Mouse (Mus musculus) lung, postnatal 10 days (tissue): ENCODE results near the gene Dok5.

Experiments
- DNase-seq: peaks from one replicate; pipeline ENCODE4 v3.0.0; 2021

Gene Dok5

DNA sequence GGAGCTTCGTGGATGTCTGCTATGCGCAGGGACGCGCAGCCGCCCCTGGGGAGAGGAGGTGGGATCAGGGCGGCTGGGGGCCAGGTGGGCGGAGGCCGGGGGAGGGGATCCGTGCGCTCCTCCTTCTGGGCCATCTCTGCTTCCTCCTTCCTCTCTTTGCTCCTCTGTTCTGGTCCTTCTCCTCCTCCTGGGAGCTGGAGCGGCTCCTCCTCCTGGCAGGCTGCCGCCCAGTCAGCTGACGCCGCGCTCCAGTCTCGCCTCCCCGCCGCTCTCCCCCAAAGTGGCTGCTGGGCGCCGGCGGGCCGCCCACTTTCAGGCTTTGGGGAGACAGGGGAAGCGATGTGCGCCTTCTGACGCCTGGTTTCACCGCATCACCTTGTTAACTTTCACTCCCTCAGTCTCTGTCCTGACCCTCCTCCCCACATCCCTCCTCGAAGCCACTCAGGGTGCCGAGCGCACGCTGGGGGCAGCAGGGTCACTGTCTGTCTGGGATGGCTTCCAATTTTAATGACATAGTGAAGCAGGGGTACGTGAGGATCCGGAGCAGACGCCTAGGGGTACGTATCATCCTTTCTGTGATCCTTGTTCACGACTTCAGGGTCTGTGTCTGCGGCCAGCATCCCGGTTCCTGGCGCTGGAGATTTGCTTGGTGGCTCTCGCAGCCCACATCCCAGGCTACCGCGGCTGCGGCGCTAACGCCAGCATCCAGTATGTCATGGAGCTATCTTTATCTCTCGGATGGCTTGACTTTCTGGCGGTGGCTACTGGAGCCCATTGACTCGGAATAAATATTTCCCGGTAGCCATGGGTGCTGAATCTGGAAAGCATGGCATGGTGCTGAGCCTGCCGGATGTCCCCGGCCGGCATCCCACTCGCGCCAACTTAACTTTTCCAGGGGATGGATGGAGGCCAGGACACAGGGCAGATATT is at the start of gene Dok5:
Dok5 (plus strand) TSS at position 176 of the 930 bp plus-strand sequence.
- DNase-seq: peak; percentile 75

DNA sequence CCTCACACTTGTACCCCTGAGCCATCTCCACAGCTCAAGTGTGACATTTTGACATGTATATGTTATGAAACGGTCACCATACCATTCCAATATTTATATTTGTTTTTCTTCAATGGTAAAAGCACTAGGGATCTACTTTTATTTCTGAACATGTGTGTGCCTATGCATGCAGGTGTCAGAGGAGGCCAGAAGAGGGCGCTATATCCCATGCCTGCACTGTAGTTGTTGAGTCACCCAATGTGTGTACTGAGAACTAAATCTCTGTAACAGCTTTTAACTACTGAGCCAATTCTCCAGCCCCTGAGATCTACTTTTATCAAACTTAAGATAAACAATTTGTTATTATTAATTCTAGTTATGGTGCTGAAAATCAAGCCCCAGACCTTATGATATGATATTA is 48.2 kb upstream of the Dok5 start:
- DNase-seq: no peak

DNA sequence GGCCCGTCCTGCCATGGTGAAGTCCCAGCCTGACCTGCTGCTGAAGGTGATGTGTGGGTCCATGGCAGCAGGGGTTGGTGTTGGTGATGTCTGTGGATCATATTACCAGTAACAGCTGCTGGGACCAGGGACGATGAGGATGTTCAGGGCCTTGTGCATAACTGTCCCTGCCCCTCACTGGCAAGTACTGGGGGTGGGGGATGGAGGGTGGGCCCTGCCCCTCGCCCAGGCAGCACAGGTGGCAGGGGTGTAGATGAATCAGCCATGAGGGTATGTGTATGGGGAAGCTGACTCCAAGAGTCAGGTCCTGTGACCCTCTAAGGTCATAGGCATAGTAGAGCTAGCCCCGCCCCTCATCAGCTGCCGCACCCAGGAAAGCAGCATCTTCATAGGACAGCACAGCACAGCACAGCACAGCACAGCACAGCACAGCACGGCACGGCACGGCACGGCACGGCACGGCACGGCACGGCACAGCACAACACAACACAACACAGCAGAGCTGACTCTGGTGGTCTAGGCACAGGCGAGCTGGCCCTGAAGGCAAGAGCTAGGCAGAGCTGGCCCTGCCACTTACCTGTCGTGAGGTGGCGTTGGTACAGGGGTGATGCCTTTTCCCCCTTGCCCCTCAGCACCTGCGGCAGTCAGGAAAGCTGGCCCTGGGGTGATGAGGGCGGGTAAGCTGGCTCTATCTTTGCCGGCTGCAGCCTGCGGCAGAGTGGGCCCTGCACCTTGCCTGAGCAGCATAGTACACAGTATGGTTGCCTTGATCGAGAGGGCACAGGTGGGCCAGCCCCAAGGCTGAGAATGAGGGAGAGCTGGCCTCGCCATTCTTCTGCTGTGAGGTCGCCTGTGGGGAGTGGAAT is 36.3 kb upstream of the Dok5 start:
- DNase-seq: no peak

DNA sequence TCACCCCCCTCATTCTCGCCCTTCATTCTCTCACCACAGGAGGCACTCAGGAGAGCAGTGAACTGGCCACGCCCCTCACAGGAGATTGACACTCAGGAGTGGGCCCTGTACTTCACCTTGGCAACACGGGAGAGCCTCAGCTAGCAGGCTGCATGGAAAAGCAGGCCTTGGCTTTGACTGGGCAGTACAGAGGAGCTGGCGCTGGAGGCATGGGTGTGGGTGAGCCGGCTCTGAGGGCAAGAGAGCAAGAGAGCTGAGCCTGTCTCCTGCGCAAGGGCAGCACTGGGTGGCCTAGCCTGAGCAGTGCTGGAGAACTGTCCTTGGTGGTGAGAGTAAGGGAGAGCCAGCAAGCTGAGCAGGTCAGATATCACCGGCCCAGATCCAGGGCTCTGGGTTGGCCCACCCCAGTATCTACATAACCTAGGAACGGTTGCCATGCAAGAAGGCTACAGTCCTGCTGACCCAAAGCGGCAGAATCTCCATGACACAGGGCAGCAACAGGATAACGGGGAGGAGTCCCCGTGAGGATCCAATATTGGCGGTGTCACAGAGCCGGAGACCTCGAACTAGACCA is 35.6 kb upstream of the Dok5 start:
- DNase-seq: peak; percentile 9

DNA sequence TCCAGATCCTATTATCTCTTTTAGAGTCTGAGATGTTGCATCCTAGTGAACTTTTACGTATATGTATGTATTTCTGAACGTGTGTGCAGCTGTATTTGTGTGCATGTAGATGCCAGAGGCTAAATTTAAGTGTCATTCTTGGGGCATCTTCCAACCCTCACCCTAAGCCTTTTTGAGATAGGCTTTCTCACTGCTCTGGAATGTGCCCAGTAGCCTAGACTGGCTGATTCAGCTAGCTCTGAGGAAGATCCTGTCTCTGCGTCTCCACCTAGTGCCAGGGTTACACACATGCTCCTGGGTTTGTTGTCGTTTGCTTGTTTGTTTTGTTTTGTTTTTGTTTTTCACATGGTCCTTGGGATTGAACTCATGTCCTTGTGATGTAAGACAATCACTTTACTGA is 31.1 kb upstream of the Dok5 start:
- DNase-seq: no peak

DNA sequence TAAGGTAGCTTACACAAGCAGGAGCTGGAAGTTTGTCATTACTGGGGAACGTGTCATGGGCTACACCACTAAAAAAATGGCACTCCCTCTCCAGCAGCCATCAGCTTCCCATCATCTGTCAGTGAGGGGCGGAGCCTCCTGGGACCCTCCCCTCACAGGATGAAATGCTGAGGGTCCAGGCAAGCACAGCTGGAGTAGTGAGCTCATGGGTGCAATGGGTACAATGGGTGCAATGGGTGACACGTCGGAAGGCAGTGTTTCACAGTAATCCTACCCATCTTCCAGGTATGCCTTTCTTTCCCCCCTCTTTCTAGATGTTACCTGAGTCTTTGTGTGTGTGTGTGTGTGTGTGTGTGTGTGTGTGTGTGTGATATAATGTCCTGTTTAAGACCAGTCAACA is 25.1 kb upstream of the Dok5 start:
- no peak for DNase-seq

DNA sequence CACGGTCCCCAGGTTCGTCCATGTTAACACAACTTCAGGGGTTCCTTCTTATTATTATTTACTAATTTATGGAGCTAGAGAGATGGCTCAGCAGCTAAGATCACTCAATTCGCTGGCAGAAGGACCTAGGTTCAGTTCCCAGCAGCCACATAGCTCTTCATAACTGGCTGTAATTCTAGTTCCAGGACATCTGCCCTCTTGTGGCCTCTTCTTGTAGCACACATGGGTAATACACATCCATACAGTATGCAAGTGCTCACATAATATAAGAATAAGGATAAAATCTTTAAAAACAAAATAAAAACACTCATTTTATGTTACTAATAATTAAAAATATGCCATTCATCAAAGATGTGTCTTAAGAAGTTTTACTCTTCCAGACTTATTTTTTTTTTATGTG is 23.9 kb upstream of the Dok5 start:
- no peak for DNase-seq

DNA sequence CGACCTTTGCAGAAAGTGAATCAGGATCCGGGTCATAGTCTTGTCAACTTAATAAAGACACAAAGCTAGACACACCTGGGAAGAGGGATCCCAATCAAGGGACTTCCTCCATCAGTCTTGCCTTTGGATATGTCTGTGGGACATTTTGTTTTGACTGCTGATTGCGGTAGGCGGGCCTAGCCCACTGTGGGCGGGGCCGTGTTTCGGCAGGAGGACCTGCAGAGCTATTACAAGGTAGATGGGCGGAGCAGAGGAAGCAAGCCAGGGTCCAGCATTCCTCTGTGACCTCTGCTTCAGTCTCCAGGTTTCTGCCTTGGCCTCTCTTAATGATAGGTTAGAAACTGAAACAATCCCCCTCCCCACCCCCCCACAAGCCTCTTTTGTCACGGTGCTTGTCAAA is 22.7 kb upstream of the Dok5 start:
- no peak for DNase-seq

DNA sequence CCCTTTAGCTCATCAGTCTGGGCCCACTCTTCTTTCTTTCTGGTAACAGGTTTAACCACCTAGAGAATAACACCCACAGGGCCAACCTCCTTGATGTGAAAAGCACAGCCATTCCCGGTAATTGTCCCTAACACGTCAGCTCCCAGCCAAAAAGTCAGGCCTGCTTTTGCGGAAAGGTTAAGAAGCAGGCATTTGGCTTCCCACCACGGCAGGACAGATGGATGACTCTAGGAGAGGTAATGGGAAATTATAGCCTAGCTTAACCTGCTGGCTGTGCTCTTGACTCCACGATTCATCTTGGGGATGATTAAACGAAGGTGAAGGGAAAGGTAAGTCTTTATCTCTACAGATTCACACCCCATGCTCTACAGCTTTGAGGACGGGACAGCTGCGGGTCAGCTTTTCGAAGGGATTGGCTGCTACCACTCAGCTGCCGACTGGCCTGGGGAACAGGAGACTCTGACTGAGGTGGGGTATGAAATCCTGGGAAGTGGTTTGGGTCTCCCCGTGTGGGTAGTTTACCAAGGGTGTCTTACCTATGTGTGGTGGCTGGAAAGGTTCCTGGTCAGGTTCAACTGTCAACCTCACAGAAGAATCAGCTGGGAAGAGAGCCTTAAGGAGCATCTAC is 18.8 kb upstream of the Dok5 start:
- DNase-seq: no peak

DNA sequence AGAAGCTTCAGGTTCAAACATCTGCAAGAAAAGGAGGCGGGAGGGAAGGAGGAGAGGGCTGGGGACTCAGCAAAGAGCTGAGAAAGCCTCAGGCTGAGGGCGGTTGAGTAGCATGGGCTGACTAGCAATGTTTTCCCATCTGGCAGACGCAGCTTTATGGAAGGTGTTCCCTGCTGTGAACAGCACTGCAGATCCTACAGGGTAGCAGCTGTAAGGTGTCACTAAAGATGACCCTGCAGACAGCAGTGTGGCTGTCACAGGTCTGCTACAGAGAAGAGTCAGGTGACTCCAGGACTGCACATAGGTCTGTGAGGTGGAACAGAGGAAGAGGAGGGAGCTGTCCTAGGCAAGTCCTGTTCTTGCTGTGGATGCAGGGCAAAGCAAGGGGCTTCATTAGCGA is 11.2 kb upstream of the Dok5 start:
- no peak for DNase-seq

DNA sequence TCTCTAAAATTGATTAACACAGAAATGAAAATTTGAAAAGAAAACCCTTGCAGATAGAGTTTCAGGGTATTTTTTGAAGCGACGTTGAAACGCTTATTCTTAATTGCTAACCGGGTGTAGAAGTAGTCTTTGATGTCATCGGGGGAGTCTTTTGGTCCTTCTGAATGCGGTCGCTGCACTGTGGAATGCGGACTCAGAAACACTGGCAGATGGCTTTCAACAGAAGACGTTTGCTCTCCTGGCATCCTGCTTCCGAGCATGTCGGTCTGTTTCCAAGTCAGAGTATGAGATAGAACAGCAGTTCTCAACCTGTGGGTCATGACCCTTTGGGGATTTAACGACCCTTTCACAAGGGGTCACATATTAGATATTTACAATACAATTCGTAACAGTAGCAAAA is 7.5 kb upstream of the Dok5 start:
- no peak for DNase-seq

DNA sequence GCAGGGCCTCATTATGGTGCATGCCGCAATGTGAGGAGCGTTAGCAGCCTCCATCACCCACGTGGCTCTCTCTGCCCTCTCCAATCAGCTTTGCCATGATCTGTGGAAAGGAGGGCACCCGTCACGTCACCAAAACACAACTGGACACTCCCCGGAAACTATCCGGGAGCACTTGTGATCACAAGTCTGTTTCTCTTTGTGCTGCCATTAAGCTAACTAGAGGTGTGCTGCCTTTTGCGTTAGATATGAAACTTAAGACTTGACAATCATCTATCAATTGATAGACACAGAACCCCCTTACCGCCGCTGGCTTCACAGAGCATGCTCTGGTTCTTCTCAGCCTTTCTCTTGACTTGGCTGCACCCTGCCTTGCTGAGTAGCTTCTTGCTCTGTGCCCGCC is 6.9 kb upstream of the Dok5 start:
- no peak for DNase-seq

DNA sequence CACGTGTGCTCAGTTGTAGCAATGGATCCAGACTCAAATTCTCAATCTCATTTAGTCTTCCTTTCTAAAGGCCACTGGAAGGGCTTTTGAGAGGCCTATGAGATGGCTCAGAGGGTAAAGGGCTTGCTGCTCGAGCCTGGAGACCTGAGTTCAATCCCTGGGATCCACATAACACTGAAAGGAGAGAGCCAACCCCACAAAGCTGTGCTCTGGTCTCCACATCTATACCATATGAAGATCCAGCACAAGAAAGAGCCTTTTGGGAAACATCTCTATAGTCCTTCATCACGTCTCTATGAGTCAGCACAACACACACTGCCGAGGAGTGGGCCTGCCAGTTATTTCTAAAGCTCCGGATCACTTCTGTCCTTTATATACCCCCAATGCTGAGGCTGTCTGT is 5.8 kb upstream of the Dok5 start:
- no peak for DNase-seq

DNA sequence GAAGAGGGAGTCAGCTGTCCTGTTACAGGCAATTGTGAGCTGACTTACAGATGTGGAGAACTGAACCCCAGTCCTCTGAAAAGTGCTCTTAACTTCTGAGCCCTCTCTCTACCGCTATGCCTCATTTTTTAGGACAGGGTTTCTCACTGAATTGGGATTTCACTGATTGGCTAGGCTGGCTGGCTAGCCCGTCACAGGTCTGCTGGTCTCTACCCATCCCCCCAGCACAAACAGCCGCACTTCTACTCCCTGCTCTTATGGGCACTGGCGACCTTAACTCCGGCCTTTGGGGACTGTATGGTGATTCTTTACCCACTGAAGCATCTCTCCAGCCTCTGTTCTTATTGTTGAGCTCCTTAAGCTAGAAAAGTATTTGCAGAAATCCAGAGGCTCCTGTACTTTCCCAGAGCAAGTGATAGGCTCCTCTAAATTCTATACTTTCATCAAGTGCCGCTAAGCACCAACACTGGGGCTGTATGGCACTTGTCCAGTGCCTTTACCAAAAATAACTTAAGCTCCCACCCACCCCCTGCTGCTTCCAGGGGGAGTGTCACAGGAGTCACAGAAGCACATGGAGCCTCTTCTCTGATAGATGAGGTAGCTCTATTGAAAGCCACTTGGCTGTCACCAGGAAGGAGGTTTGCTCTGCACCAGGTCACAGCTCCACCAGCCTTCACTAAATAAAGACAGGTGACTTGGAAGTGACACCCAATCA is 4.5 kb upstream of the Dok5 start:
- no peak for DNase-seq

DNA sequence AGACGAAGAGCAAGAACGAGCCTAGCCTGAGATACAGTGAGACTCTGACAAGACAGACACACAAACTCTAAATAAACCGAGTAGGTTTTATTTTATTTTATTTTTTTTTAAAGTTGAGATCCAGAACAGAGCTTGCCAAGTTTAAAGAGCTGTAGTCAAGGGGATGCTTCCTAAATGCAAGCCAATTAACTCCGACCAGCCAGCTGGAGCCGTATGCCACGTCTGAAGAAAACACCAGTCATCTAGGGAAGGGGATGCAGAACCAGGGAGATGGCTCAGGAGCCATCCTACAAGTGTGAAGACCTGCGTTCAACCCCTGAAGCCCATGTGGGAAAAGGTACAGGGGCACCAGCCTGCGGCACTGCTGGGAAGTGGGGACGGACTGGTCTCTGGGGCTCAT is 2.7 kb upstream of the Dok5 start:
- no peak for DNase-seq

DNA sequence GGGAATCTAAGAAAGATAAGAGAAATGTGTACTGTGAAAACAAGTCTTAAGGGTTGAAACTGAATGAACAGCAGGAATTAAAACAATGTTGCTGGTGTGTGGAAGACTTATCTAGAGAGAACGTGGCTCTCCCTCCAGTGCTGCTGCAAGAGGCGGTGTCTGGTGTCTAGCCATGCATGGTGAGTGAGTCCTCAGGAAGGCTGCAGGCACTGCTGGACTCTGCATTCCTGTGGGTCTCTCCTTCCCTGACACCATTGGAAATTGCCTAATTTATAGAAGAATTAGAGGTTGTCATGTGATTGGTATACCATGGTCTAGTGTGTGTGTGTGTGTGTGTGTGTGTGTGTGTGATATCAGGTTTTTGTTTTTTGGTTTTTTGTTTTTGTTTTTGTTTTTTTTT is 1.9 kb upstream of the Dok5 start:
- no peak for DNase-seq

DNA sequence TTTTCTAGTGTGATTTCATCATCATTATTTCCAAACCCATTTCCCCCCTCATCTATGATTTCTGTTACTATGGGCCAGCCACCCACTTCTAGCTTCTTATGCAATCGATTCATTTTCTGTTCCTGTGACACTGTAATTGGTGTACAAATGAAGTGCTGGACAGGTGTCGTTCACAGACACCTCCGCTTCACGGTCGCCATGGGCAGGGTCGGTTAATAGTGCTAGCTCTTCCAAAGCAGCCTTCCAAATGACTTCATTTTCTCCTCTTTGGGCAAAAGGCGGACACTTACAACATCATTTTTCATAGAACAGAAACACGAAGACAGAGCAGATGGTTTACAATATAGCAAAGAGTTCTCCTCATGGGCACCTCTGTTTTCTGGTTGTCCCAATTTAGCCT is 1.5 kb upstream of the Dok5 start:
- no peak for DNase-seq

DNA sequence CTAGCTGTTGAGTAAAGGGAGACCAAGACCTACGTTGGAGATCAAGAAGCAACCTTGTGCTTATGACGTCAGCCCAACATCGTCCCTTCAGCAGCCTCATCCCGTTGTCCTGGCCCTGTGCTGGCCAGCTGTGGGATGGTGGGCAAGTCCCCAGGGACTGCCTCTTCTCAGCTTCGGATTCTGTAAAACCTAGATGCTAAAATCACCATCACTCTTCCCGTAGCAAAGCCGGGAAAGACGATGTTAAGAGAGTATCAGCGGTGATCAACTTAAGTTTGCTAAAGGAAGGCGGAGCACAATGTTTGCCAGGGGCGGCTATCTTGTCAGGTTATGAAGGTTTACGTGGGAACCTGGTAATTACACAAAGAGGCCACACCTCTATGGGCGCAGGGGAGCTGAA is 826 bp upstream of the Dok5 start:
- no peak for DNase-seq

DNA sequence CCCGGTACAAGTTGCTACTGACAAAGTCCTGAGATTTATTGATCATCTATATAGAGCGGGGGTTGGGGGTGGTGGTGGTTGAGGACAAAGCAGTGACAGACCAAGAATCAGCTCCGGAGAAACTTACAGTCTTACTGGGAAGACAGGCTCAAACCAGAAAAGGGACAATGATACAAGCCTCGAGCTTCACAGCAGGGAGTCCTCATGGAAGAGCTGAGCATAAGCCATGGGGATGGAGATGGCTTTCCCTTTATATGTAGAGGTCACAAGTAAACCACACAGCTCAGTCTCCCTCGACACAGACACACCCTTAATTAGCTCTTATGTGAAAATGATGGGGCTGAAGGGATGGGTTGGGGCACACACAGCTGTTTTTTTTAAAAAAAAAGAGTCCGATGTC is 402 bp upstream of the Dok5 start:
- DNase-seq: no peak

DNA sequence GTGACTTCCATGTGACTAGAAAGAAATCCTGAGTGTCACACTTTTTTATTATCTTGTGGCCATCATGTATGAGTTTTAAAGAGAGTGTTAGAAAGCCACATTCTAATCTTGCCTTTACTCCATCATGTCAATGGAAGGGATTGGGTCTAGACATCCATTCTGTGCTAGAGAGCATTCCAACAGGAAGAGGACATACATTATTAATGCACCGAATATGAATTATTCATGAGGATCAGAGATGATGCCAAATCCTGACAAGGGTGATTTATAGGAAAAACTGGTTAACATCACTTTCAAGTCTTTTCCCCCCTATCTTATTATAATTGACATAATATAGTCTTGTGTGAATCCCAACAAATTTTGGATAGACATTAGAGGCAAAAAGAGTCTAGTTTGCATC is 2.1 kb downstream of the Dok5 start:
- no peak for DNase-seq

DNA sequence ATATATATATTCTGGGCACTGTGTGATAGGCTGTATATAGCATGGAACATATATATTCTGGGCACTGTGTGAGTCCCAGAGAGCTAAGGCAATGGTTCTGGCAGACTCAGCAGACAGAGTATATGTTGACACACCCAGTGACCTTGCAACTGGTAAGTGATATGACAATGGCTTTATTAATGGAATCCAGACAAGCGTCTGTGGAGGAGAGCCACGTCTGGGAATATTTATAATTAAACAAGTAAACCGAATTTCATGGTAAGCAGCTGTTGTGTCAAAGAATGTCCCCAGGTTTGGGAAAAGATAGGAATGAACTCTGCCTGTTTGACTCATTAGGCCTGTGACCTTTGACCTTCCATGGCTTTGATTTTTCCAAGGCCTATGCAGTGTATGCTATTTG is 2.8 kb downstream of the Dok5 start:
- no peak for DNase-seq

DNA sequence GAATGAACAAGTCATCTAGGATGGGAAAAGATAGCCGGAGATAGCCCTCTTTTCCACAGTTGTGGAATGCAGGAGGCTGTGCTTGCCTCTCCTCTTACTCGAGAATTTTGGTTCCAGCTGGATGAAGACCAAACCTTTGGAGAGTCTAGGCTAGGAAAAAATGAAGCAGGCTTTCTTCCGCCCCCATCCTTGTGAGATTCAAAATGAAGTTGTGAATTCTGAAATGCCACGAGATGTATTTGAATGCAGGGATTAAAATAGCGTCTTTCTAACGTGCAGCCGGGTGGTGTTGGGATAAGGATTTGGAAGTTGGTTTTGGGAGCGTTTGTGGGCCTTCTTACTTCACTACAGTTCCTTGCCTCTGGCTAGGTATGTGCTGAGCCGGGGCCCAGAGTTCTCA is 6.8 kb downstream of the Dok5 start:
- DNase-seq: no peak

DNA sequence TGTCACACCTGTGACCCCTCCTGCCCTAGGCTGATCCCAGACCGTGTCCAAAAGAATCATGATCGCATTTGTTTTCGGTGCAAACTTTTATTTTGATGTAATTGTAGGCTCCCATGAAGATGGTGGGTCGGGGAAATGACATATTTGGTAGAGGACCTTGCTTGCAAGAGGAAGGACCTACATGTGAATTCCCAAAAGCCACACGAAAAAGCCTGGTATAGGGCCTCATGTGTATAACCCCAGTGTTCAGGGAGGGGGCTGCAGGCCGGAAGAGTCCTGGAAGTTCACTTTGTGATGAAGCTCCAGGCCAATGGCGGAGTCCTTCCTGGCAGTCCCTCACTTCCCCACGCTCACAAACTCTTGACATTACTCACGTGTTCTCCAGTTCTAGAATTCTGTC is 7.3 kb downstream of the Dok5 start:
- DNase-seq: no peak
